Mouse (Mus musculus): ENCODE data around the gene Erg28.

Gene Erg28

GRCm38 (mm10) chr12:85824438-85825264 lies at the start of gene Erg28, which contains the start of gene Ttll5:
Gene Erg28, minus strand, starts transcription at chr12:85824550.
Gene Ttll5, plus strand, starts transcription at chr12:85824659.
- DNase-seq (ENCODE audit: low spot score), result peak; percentile 92

GRCm38 (mm10) chr12:85869423-85869822 lies 45.1 kb upstream of the Erg28 start:
- DNase-seq (ENCODE audit: low spot score), result no peak

GRCm38 (mm10) chr12:85867125-85867524 lies 42.8 kb upstream of the Erg28 start:
- DNase-seq (ENCODE audit: low spot score), result no peak

GRCm38 (mm10) chr12:85866624-85867023 lies 42.3 kb upstream of the Erg28 start:
- DNase-seq (ENCODE audit: low spot score), result no peak

- DNase-seq (ENCODE audit: low spot score), result no peak
Observed at GRCm38 (mm10) chr12:85865526-85865925, 41.2 kb upstream of the Erg28 start.

- no peak for DNase-seq (ENCODE audit: low spot score)
Observed at GRCm38 (mm10) chr12:85862514-85862913, 38.2 kb upstream of the Erg28 start.

- no peak for DNase-seq (ENCODE audit: low spot score)
Observed at GRCm38 (mm10) chr12:85859511-85860189, 35.3 kb upstream of the Erg28 start.

- DNase-seq (ENCODE audit: low spot score), result no peak
Observed at GRCm38 (mm10) chr12:85859111-85859510, 34.8 kb upstream of the Erg28 start.

GRCm38 (mm10) chr12:85857300-85857699 lies 33.0 kb upstream of the Erg28 start:
- no peak for DNase-seq (ENCODE audit: low spot score)

- no peak for DNase-seq (ENCODE audit: low spot score)
Observed at GRCm38 (mm10) chr12:85854271-85854670, 29.9 kb upstream of the Erg28 start.

- DNase-seq (ENCODE audit: low spot score), result no peak
Observed at GRCm38 (mm10) chr12:85853836-85854235, 29.5 kb upstream of the Erg28 start.

- DNase-seq (ENCODE audit: low spot score), result no peak
Observed at GRCm38 (mm10) chr12:85850661-85851060, 26.3 kb upstream of the Erg28 start.

- no peak for DNase-seq (ENCODE audit: low spot score)
Observed at GRCm38 (mm10) chr12:85848164-85848958, 24.0 kb upstream of the Erg28 start.

GRCm38 (mm10) chr12:85839371-85840000 lies 15.1 kb upstream of the Erg28 start:
- no peak for DNase-seq (ENCODE audit: low spot score)

GRCm38 (mm10) chr12:85837765-85838164 lies 13.4 kb upstream of the Erg28 start:
- DNase-seq (ENCODE audit: low spot score), result no peak

GRCm38 (mm10) chr12:85834543-85834942 lies 10.2 kb upstream of the Erg28 start:
- DNase-seq (ENCODE audit: low spot score), result no peak

- no peak for DNase-seq (ENCODE audit: low spot score)
Observed at GRCm38 (mm10) chr12:85830691-85831090, 6.3 kb upstream of the Erg28 start.

- DNase-seq (ENCODE audit: low spot score), result no peak
Observed at GRCm38 (mm10) chr12:85829866-85830265, 5.5 kb upstream of the Erg28 start.

GRCm38 (mm10) chr12:85828856-85829255 lies 4.5 kb upstream of the Erg28 start:
- DNase-seq (ENCODE audit: low spot score), result no peak

- DNase-seq (ENCODE audit: low spot score), result no peak
Observed at GRCm38 (mm10) chr12:85825822-85826221, 1.5 kb upstream of the Erg28 start.

- no peak for DNase-seq (ENCODE audit: low spot score)
Observed at GRCm38 (mm10) chr12:85825361-85825760, 1.0 kb upstream of the Erg28 start.

- no peak for DNase-seq (ENCODE audit: low spot score)
Observed at GRCm38 (mm10) chr12:85822051-85822450, 2.3 kb downstream of the Erg28 start.
